Mouse (Mus musculus): Measurements from ENCODE around the gene Gabrp. TPM values are rescaled to one million over a fixed set of nuclear protein-coding genes. Genes with fewer than 3 reads are reported as not detected.
A peak's percentile ranks its signal among the peaks of the same experiment; 100 is the strongest.

Gabrp gene
- 0.21 TPM in 1 of 2 replicates, not detected in the other for polyA plus RNA-seq (2014; fragmentation: Nextera tagmentation; extraction: Ambion mirVana)

- WGBS: 48% methylated on average over 6 of the region's 6 CpGs
- no peak within 1 kb of the TSS for H3K4me2 ChIP-seq (replicated peaks; ENCODE audit: low read depth, low read length)
- H3K9me3 ChIP-seq (ENCODE audit: control insufficient read depth, low read depth, low read length): no peaks in the 10 kb centered on the region
- H3K27me3 ChIP-seq (ENCODE audit: control insufficient read depth, insufficient read depth, low read length): no peaks in the 10 kb centered on the region
- ATAC-seq (ENCODE audit: insufficient number of reproducible peaks, insufficient read depth, low FRiP score, low read depth): no peak
- H3K4me1 ChIP-seq (ENCODE audit: control insufficient read depth, insufficient read depth, low read length): no peaks in the 10 kb centered on the region
- H3K36me3 ChIP-seq (ENCODE audit: control insufficient read depth, insufficient read depth, low read length): no peaks in the 10 kb centered on the region
- no peak within 1 kb of the TSS for H3K27ac ChIP-seq (ENCODE audit: low read length)
- no peak within 1 kb of the TSS for H3K4me3 ChIP-seq (ENCODE audit: low read depth, low read length)
- H3K9ac ChIP-seq (replicated peaks; ENCODE audit: low read depth, low read length): no peak within 1 kb of the TSS
These were observed at the start of gene Gabrp for GRCm38 (mm10) chr11:33578859-33579258. Gabrp (minus strand) TSS chr11:33578959.

GRCm38 (mm10) chr11:33627136-33627742, 48.5 kb upstream of the Gabrp start:
- Histone ChIP-seq H3K9me3 (ENCODE audit: control insufficient read depth, low read depth, low read length) (no peaks in the 10 kb centered on the region), H3K4me1 (ENCODE audit: control insufficient read depth, insufficient read depth, low read length) (no peaks in the 10 kb centered on the region), H3K9ac (replicated peaks; ENCODE audit: low read depth, low read length) (no peak overlapping the region), H3K27ac (ENCODE audit: low read length) (no peak overlapping the region), H3K4me2 (replicated peaks; ENCODE audit: low read depth, low read length) (no peak overlapping the region), H3K4me3 (ENCODE audit: low read depth, low read length) (no peak overlapping the region), H3K27me3 (ENCODE audit: control insufficient read depth, insufficient read depth, low read length) (no peaks in the 10 kb centered on the region), H3K36me3 (ENCODE audit: control insufficient read depth, insufficient read depth, low read length) (no peaks in the 10 kb centered on the region)
- no peak for ATAC-seq (ENCODE audit: insufficient number of reproducible peaks, insufficient read depth, low FRiP score, low read depth)
- WGBS: 90% methylated on average over 4 of the region's 4 CpGs

DNA sequence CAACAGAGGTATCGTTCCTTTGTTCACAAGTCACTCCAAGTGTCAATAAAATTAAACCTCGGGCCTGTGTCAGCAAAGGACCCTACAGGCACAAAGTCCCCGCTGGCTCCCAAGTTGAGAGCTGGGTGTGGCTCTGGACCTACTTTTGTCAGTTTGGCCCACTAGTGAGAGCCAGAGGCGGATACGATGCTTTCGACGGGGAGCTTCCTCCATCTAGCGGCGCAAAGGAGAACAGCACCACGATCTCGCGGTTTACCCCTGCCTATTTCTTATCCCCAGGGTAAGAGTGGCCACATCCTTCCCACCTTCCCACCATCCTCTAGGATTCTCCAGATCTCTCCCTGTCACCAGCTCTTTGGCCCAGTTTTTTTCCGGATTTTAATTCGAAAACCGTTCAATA, 35.5 kb upstream of the Gabrp start:
- no peak overlapping the region for H3K4me3 ChIP-seq (ENCODE audit: low read depth, low read length)
- no peaks in the 10 kb centered on the region for H3K9me3 ChIP-seq (ENCODE audit: control insufficient read depth, low read depth, low read length)
- H3K4me1 ChIP-seq (ENCODE audit: control insufficient read depth, insufficient read depth, low read length): no peaks in the 10 kb centered on the region
- no peak overlapping the region for H3K27ac ChIP-seq (ENCODE audit: low read length)
- no peaks in the 10 kb centered on the region for H3K27me3 ChIP-seq (ENCODE audit: control insufficient read depth, insufficient read depth, low read length)
- 6% methylated on average over 15 of the region's 15 CpGs for WGBS
- no peak overlapping the region for H3K9ac ChIP-seq (replicated peaks; ENCODE audit: low read depth, low read length)
- H3K4me2 ChIP-seq (replicated peaks; ENCODE audit: low read depth, low read length): no peak overlapping the region
- no peaks in the 10 kb centered on the region for H3K36me3 ChIP-seq (ENCODE audit: control insufficient read depth, insufficient read depth, low read length)
- peak; percentile 67; the same call in 1 of the 2 replicates for ATAC-seq (ENCODE audit: insufficient number of reproducible peaks, insufficient read depth, low FRiP score, low read depth)

DNA sequence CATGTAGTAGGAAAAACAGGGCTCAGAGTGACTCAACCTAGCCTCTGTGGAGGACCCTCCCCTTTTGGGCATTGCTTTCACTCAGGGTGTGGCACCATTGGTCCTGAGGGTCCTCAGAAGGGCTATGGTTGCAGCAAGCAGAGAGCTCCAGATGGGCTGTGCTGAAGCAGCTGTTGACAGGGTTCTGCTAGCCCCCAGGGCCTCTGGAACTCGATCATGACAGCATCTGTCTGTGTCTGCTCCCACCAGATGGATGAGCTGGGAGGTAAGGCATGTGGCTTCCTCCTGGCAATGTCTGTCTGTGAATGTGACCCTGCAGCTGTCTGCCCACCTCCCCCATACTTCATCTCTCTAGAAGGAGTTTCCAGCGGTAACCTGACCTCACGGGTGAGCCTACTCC, 29.0 kb upstream of the Gabrp start:
- Histone ChIP-seq H3K36me3 (ENCODE audit: control insufficient read depth, insufficient read depth, low read length) (no peaks in the 10 kb centered on the region), H3K4me1 (ENCODE audit: control insufficient read depth, insufficient read depth, low read length) (no peaks in the 10 kb centered on the region; the same call in 1 of the 2 replicates), H3K9ac (replicated peaks; ENCODE audit: low read depth, low read length) (no peak overlapping the region), H3K4me3 (ENCODE audit: low read depth, low read length) (no peak overlapping the region), H3K27me3 (ENCODE audit: control insufficient read depth, insufficient read depth, low read length) (no peaks in the 10 kb centered on the region), H3K9me3 (ENCODE audit: control insufficient read depth, low read depth, low read length) (no peaks in the 10 kb centered on the region), H3K27ac (ENCODE audit: low read length) (no peak overlapping the region), H3K4me2 (replicated peaks; ENCODE audit: low read depth, low read length) (no peak overlapping the region)
- WGBS: 6% methylated on average over 3 of the region's 3 CpGs
- ATAC-seq (ENCODE audit: insufficient number of reproducible peaks, insufficient read depth, low FRiP score, low read depth): 0 out of 2 replicates have a peak, but pooled peaks have one; percentile 28

DNA sequence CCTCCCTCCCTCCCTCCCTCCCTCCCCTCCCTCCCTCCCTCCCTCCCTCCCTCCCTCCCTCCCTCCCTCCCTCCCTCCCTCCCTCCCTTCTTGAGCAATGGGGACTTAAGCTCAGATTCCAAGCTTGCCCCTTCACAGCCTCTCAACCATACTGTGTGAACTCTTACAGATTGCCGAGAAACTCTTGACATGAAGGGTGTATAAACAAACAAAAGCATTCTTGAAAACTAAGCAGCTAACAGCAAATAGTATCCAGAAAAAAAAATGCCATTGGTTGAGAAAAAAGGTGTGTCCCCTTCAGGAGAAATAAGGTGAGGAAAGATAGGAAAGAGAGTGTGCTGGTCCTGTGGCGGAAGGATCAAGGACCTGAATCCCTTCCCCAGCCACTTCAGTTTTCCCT, 24.4 kb upstream of the Gabrp start:
- Histone ChIP-seq H3K4me2 (replicated peaks; ENCODE audit: low read depth, low read length) (no peak overlapping the region), H3K9ac (replicated peaks; ENCODE audit: low read depth, low read length) (no peak overlapping the region), H3K27ac (ENCODE audit: low read length) (no peak overlapping the region), H3K4me1 (ENCODE audit: control insufficient read depth, insufficient read depth, low read length) (no peaks in the 10 kb centered on the region; the same call in 1 of the 2 replicates), H3K27me3 (ENCODE audit: control insufficient read depth, insufficient read depth, low read length) (no peaks in the 10 kb centered on the region), H3K9me3 (ENCODE audit: control insufficient read depth, low read depth, low read length) (no peaks in the 10 kb centered on the region), H3K36me3 (ENCODE audit: control insufficient read depth, insufficient read depth, low read length) (no peaks in the 10 kb centered on the region), H3K4me3 (ENCODE audit: low read depth, low read length) (no peak overlapping the region)
- 51% methylated on average over 2 of the region's 2 CpGs for WGBS
- no peak for ATAC-seq (ENCODE audit: insufficient number of reproducible peaks, insufficient read depth, low FRiP score, low read depth)

DNA sequence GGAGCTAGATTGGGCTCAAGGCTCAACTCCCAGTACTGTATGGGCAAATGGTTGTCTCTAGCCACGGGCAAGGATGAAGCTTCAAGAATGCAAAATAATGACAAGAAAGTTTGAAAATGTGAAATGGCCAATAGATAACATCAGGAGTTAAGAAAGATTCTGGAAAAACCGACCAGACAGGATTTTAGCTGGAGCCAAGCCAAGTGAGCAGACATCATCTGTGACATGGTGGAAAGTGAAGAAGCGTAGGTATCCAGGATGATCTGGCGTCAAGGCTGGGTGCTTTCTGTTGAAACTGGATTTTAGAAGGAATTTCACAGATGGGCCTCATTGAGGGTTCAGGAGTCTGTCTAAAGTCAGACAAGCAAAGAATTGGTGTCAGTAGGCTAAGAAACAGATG, 20.2 kb upstream of the Gabrp start, which contains the start of gene D130052B06Rik:
TSS of gene D130052B06Rik (plus strand) at position 317 of the 400 bp plus-strand sequence.
- H3K9ac ChIP-seq (replicated peaks; ENCODE audit: low read depth, low read length): no peak within 1 kb of the TSS
- no peaks in the 10 kb centered on the region for H3K36me3 ChIP-seq (ENCODE audit: control insufficient read depth, insufficient read depth, low read length)
- no peak within 1 kb of the TSS for H3K27ac ChIP-seq (ENCODE audit: low read length)
- no peaks in the 10 kb centered on the region for H3K4me1 ChIP-seq (ENCODE audit: control insufficient read depth, insufficient read depth, low read length)
- H3K27me3 ChIP-seq (ENCODE audit: control insufficient read depth, insufficient read depth, low read length): no peaks in the 10 kb centered on the region
- H3K4me2 ChIP-seq (replicated peaks; ENCODE audit: low read depth, low read length): no peak within 1 kb of the TSS
- no peaks in the 10 kb centered on the region for H3K9me3 ChIP-seq (ENCODE audit: control insufficient read depth, low read depth, low read length)
- WGBS: 67% methylated on average over 4 of the region's 4 CpGs
- ATAC-seq (ENCODE audit: insufficient number of reproducible peaks, insufficient read depth, low FRiP score, low read depth): no peak
- no peak within 1 kb of the TSS for H3K4me3 ChIP-seq (ENCODE audit: low read depth, low read length)

DNA sequence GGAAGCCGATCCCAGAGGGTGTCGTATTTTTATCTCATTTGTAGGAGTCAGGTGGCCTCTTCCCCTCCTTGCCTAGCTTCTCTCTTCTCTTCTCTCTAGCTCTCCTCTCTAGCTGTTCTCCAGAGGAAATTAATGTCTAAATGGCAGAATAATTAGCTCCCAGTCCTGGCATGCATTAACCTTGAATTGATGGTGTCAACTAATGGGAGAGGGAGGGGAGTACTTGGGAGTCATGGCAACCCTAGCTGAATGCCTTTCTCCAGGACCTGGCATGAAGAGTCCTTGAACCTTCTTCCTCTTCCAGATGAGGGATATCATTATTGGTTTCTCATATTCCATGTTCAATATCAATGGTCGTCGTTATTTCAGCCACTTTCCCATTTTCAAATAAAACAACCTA, 17.9 kb upstream of the Gabrp start:
- ATAC-seq (ENCODE audit: insufficient number of reproducible peaks, insufficient read depth, low FRiP score, low read depth): no peak
- Histone ChIP-seq H3K27ac (ENCODE audit: low read length) (no peak overlapping the region), H3K36me3 (ENCODE audit: control insufficient read depth, insufficient read depth, low read length) (no peaks in the 10 kb centered on the region), H3K4me3 (ENCODE audit: low read depth, low read length) (no peak overlapping the region), H3K9ac (replicated peaks; ENCODE audit: low read depth, low read length) (no peak overlapping the region), H3K4me2 (replicated peaks; ENCODE audit: low read depth, low read length) (no peak overlapping the region), H3K4me1 (ENCODE audit: control insufficient read depth, insufficient read depth, low read length) (no peaks in the 10 kb centered on the region), H3K9me3 (ENCODE audit: control insufficient read depth, low read depth, low read length) (no peaks in the 10 kb centered on the region), H3K27me3 (ENCODE audit: control insufficient read depth, insufficient read depth, low read length) (no peaks in the 10 kb centered on the region)
- WGBS: 62% methylated on average over 4 of the region's 4 CpGs

DNA sequence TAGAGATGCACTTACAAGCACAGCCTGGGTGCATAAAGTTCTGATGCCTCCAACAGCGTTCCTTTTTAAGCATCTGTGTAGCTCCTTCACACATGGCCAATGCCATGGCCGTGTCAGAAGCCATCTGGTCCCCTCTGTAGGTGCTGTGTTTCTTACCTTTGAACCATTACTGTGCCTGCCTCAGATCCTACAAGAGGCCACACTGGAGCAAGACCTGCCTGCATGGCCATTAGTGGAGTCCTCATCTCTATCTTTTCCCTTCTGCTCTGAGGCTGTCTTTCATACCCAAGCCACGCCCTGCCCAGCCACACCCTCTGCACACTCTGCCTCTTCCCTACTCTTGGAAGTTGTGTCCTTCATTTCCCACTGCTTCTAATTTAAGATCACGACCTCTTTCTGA, 14.1 kb upstream of the Gabrp start:
- Histone ChIP-seq H3K4me1 (ENCODE audit: control insufficient read depth, insufficient read depth, low read length) (no peaks in the 10 kb centered on the region), H3K9me3 (ENCODE audit: control insufficient read depth, low read depth, low read length) (no peaks in the 10 kb centered on the region), H3K9ac (replicated peaks; ENCODE audit: low read depth, low read length) (no peak overlapping the region), H3K4me2 (replicated peaks; ENCODE audit: low read depth, low read length) (no peak overlapping the region), H3K4me3 (ENCODE audit: low read depth, low read length) (no peak overlapping the region), H3K36me3 (ENCODE audit: control insufficient read depth, insufficient read depth, low read length) (no peaks in the 10 kb centered on the region), H3K27ac (ENCODE audit: low read length) (no peak overlapping the region), H3K27me3 (ENCODE audit: control insufficient read depth, insufficient read depth, low read length) (no peaks in the 10 kb centered on the region)
- no peak for ATAC-seq (ENCODE audit: insufficient number of reproducible peaks, insufficient read depth, low FRiP score, low read depth)
- WGBS: 78% methylated on average over 4 of the region's 4 CpGs

DNA sequence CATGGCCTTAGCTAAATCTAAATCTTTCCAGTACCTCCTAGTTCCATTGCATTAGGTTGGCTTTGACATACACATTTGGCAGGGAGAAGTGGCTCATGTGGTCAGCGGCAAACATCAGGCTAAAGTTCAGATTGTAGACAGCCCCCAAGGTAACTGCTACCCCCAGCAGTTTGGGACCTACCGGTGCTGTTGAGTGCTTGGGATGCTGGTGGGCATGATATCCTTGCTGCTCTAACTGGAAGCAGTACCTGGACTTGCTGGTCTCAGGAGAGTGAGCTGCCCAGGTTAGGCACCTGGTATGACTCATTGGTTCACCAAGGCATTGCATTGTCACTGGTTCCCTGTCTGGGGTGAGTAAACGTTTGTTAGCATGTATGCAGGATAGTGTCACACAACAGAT, 12.0 kb upstream of the Gabrp start:
- H3K4me1 ChIP-seq (ENCODE audit: control insufficient read depth, insufficient read depth, low read length): no peaks in the 10 kb centered on the region
- H3K36me3 ChIP-seq (ENCODE audit: control insufficient read depth, insufficient read depth, low read length): no peaks in the 10 kb centered on the region
- H3K9me3 ChIP-seq (ENCODE audit: control insufficient read depth, low read depth, low read length): no peaks in the 10 kb centered on the region
- ATAC-seq (ENCODE audit: insufficient number of reproducible peaks, insufficient read depth, low FRiP score, low read depth): no peak
- WGBS: 88% methylated on average over 3 of the region's 3 CpGs
- H3K27ac ChIP-seq (ENCODE audit: low read length): no peak overlapping the region
- H3K9ac ChIP-seq (replicated peaks; ENCODE audit: low read depth, low read length): no peak overlapping the region
- no peak overlapping the region for H3K4me3 ChIP-seq (ENCODE audit: low read depth, low read length)
- H3K27me3 ChIP-seq (ENCODE audit: control insufficient read depth, insufficient read depth, low read length): no peaks in the 10 kb centered on the region
- H3K4me2 ChIP-seq (replicated peaks; ENCODE audit: low read depth, low read length): no peak overlapping the region
